Mouse (Mus musculus): ENCODE results near the gene Pet100. TPM values are rescaled to one million over a fixed set of nuclear protein-coding genes. Genes with fewer than 3 reads are reported as not detected.

Gene Pet100
- polyA plus RNA-seq, 1 experiment from 2014 or later: 97.1 TPM

DNA sequence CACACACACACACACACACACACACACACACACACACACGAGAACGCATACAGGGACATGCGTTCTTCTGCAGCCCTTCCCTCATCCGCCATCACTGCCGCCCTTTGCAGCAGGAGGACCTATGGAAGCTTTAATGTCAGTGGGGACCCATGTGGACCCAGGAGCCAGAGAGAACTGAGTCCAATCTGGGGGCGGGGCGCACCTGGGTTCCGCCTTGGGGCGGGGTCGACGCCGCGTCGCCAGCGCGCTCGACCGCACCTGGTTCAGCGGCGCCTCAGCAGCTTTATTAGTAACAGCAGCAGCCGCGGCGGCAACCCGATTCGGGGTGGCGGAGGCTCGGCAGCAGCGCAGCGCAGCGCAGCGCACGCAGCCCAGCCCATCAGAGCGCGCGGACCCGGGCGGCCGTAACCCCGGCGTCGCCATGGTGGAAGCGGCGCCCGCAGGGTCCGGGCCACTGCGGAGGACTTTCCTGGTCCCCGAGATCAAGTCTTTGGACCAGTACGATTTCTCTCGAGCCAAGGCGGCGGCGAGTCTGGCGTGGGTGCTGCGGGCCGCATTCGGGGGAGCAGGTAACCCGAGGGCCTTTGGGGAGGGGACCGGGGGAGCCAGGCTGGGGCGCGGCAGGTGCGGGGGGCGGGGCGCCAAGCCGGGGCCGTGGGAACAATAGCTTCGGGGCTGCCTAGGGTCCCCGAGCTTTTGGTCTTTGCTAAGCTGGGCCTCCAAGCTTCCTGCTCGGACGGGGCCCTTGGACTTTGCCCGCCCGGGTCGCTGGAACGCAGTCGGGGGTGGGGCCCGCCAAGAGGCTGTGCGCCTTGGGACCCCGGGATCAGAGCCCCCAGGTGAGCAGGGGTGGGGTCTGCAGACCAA lies 33.7 kb upstream of the Pet100 start:
- peak; percentile 92 for ATAC-seq (ENCODE audit: low read depth)
- 0% methylated on average over 25 of the region's 77 CpGs for WGBS

GRCm38 (mm10) chr8:3588258-3588633 lies 33.1 kb upstream of the Pet100 start:
- H3K27ac ChIP-seq (replicated peaks; ENCODE audit: low read depth, low read length): no peak overlapping the region
- no peaks in the 10 kb centered on the region for H3K9me3 ChIP-seq (ENCODE audit: control insufficient read depth, low read length)
- peaks cover 3% of the 10 kb centered on the region; the same call in 1 of the 2 replicates for H3K4me1 ChIP-seq (ENCODE audit: control insufficient read depth, insufficient read depth, low read length)
- peak; percentile 24 for ATAC-seq (ENCODE audit: low read depth)
- no peaks in the 10 kb centered on the region for H3K27me3 ChIP-seq (replicated peaks; ENCODE audit: control insufficient read depth, insufficient read depth, low read length)
- H3K4me3 ChIP-seq (ENCODE audit: low read depth, low read length): peak overlapping the region; percentile 74
- H3K4me2 ChIP-seq (ENCODE audit: low read depth, low read length): peak overlapping the region; percentile 87
- DNase-seq (ENCODE audit: low spot score): no peak
- H3K36me3 ChIP-seq (ENCODE audit: control insufficient read depth, insufficient read depth, low read length): no peaks in the 10 kb centered on the region
- WGBS: 1% methylated on average over 11 of the region's 11 CpGs
- peak overlapping the region; percentile 77 for H3K9ac ChIP-seq (ENCODE audit: low read depth, low read length)

More for the DNA sequence above, 33.7 kb upstream of the Pet100 start:
- H3K9ac ChIP-seq (ENCODE audit: low read depth, low read length): peak overlapping the region; percentile 77
- peak overlapping the region; percentile 74 for H3K4me3 ChIP-seq (ENCODE audit: low read depth, low read length)
- H3K4me2 ChIP-seq (ENCODE audit: low read depth, low read length): peak overlapping the region; percentile 87
- H3K4me1 ChIP-seq (ENCODE audit: control insufficient read depth, insufficient read depth, low read length): peaks cover 3% of the 10 kb centered on the region; the same call in 1 of the 2 replicates
- H3K27me3 ChIP-seq (replicated peaks; ENCODE audit: control insufficient read depth, insufficient read depth, low read length): no peaks in the 10 kb centered on the region
- DNase-seq (ENCODE audit: low spot score): peak; percentile 84
- peak overlapping the region; percentile 19; the same call in 1 of the 2 replicates for H3K27ac ChIP-seq (replicated peaks; ENCODE audit: low read depth, low read length)
- H3K9me3 ChIP-seq (ENCODE audit: control insufficient read depth, low read length): no peaks in the 10 kb centered on the region
- H3K36me3 ChIP-seq (ENCODE audit: control insufficient read depth, insufficient read depth, low read length): no peaks in the 10 kb centered on the region

- Histone ChIP-seq H3K4me1 (ENCODE audit: control insufficient read depth, insufficient read depth, low read length) (no peaks in the 10 kb centered on the region), H3K4me3 (ENCODE audit: low read depth, low read length) (no peak overlapping the region), H3K9me3 (ENCODE audit: control insufficient read depth, low read length) (no peaks in the 10 kb centered on the region), H3K27me3 (replicated peaks; ENCODE audit: control insufficient read depth, insufficient read depth, low read length) (no peaks in the 10 kb centered on the region), H3K27ac (replicated peaks; ENCODE audit: low read depth, low read length) (no peak overlapping the region), H3K4me2 (ENCODE audit: low read depth, low read length) (no peak overlapping the region), H3K9ac (ENCODE audit: low read depth, low read length) (no peak overlapping the region), H3K36me3 (ENCODE audit: control insufficient read depth, insufficient read depth, low read length) (0 out of 2 replicates have a peak, but pooled peaks cover 3% of the 10 kb centered on the region)
- ATAC-seq (ENCODE audit: low read depth) (no peak), DNase-seq (ENCODE audit: low spot score) (no peak)
- 66% methylated on average over 3 of the region's 3 CpGs for WGBS
These were observed 27.9 kb upstream of the Pet100 start for GRCm38 (mm10) chr8:3593470-3593869.

GRCm38 (mm10) chr8:3594466-3594865 lies 26.9 kb upstream of the Pet100 start:
- Histone ChIP-seq H3K4me3 (ENCODE audit: low read depth, low read length) (no peak overlapping the region), H3K36me3 (ENCODE audit: control insufficient read depth, insufficient read depth, low read length) (0 out of 2 replicates have a peak, but pooled peaks cover 3% of the 10 kb centered on the region), H3K27me3 (replicated peaks; ENCODE audit: control insufficient read depth, insufficient read depth, low read length) (no peaks in the 10 kb centered on the region), H3K4me2 (ENCODE audit: low read depth, low read length) (no peak overlapping the region), H3K4me1 (ENCODE audit: control insufficient read depth, insufficient read depth, low read length) (no peaks in the 10 kb centered on the region), H3K9ac (ENCODE audit: low read depth, low read length) (no peak overlapping the region), H3K9me3 (ENCODE audit: control insufficient read depth, low read length) (no peaks in the 10 kb centered on the region), H3K27ac (replicated peaks; ENCODE audit: low read depth, low read length) (no peak overlapping the region)
- 86% methylated on average over 2 of the region's 2 CpGs for WGBS
- ATAC-seq (ENCODE audit: low read depth) (no peak), DNase-seq (ENCODE audit: low spot score) (no peak)

DNA sequence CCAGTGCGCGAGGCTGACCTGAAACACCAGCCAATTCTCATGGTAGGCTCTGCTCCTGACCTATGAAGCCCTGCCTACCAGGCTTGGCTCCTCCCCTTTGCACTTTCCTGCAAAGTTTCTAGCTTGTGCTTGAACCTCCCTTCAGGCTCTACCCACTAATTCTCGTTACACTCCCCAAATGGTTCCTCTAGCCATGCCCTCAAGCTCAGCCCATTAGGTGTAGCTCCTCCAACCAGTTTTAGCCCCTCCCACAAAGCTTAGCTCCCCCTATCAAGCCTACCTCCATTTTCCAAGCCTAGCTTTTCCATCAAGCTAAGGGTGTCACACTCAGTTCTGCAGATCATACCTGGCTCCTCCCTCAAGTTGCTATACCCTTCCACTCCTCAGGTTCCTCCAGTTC lies 23.3 kb upstream of the Pet100 start:
- no peak overlapping the region for H3K9ac ChIP-seq (ENCODE audit: low read depth, low read length)
- no peaks in the 10 kb centered on the region for H3K4me1 ChIP-seq (ENCODE audit: control insufficient read depth, insufficient read depth, low read length)
- no peak overlapping the region for H3K27ac ChIP-seq (replicated peaks; ENCODE audit: low read depth, low read length)
- H3K4me3 ChIP-seq (ENCODE audit: low read depth, low read length): no peak overlapping the region
- no peaks in the 10 kb centered on the region for H3K9me3 ChIP-seq (ENCODE audit: control insufficient read depth, low read length)
- no peak overlapping the region for H3K4me2 ChIP-seq (ENCODE audit: low read depth, low read length)
- 0 out of 2 replicates have a peak, but pooled peaks cover 3% of the 10 kb centered on the region for H3K36me3 ChIP-seq (ENCODE audit: control insufficient read depth, insufficient read depth, low read length)
- no peaks in the 10 kb centered on the region for H3K27me3 ChIP-seq (replicated peaks; ENCODE audit: control insufficient read depth, insufficient read depth, low read length)
- no peak for DNase-seq (ENCODE audit: low spot score)
- WGBS: 88% methylated on average over 3 of the region's 3 CpGs
- no peak for ATAC-seq (ENCODE audit: low read depth)

DNA sequence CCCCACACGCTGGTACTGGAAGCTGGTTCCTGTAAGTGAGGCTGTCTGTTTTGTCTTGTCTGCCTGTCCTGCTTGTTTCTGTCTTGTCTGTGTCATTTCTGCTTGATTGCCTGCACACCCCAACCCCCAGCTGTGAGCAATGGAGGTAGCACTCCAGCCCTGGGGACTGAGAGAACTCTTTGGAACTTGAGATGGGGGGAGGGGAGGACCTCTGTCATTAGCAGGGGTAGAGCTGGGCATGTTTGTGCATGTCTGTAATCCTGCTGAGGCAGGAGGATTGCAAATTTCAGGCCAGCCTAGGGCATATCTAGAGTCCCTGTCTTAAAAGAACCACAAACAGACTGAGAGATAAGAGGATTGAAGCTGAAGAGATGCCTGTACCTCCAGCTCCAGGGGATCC lies 22.1 kb upstream of the Pet100 start:
- DNase-seq (ENCODE audit: low spot score) (no peak), ATAC-seq (ENCODE audit: low read depth) (no peak)
- Histone ChIP-seq H3K9ac (ENCODE audit: low read depth, low read length) (no peak overlapping the region), H3K36me3 (ENCODE audit: control insufficient read depth, insufficient read depth, low read length) (0 out of 2 replicates have a peak, but pooled peaks cover 3% of the 10 kb centered on the region), H3K4me1 (ENCODE audit: control insufficient read depth, insufficient read depth, low read length) (no peaks in the 10 kb centered on the region), H3K9me3 (ENCODE audit: control insufficient read depth, low read length) (no peaks in the 10 kb centered on the region), H3K27ac (replicated peaks; ENCODE audit: low read depth, low read length) (no peak overlapping the region), H3K4me3 (ENCODE audit: low read depth, low read length) (no peak overlapping the region), H3K27me3 (replicated peaks; ENCODE audit: control insufficient read depth, insufficient read depth, low read length) (no peaks in the 10 kb centered on the region), H3K4me2 (ENCODE audit: low read depth, low read length) (no peak overlapping the region)
- 47% methylated on average over 1 of the region's 1 CpGs for WGBS

GRCm38 (mm10) chr8:3600401-3600800 lies 20.9 kb upstream of the Pet100 start:
- Histone ChIP-seq H3K4me1 (ENCODE audit: control insufficient read depth, insufficient read depth, low read length) (no peaks in the 10 kb centered on the region), H3K4me2 (ENCODE audit: low read depth, low read length) (no peak overlapping the region), H3K36me3 (ENCODE audit: control insufficient read depth, insufficient read depth, low read length) (0 out of 2 replicates have a peak, but pooled peaks cover 3% of the 10 kb centered on the region), H3K4me3 (ENCODE audit: low read depth, low read length) (no peak overlapping the region), H3K27ac (replicated peaks; ENCODE audit: low read depth, low read length) (no peak overlapping the region), H3K27me3 (replicated peaks; ENCODE audit: control insufficient read depth, insufficient read depth, low read length) (no peaks in the 10 kb centered on the region), H3K9ac (ENCODE audit: low read depth, low read length) (no peak overlapping the region), H3K9me3 (ENCODE audit: control insufficient read depth, low read length) (no peaks in the 10 kb centered on the region)
- DNase-seq (ENCODE audit: low spot score): no peak
- 80% methylated on average over 6 of the region's 6 CpGs for WGBS
- ATAC-seq (ENCODE audit: low read depth): no peak

DNA sequence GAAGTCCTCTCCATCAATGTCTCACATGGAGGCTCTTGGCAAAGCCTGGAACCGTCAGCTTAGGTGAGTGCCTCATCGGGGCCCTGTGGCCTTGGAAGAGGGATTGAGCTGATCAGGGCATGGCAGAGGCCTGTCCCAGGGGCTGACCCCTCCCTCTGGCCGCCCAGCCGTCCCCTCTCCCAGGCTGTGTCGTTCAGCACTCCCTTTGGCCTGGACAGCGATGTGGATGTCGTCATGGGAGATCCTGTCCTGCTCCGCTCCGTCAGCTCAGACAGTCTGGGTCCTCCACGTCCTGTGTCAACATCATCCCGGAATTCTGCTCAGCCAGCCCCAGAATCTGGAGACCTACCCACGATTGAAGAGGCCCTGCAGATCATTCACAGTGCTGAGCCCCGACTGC lies 17.9 kb upstream of the Pet100 start:
- Histone ChIP-seq H3K4me2 (ENCODE audit: low read depth, low read length) (no peak overlapping the region), H3K27me3 (replicated peaks; ENCODE audit: control insufficient read depth, insufficient read depth, low read length) (no peaks in the 10 kb centered on the region), H3K9ac (ENCODE audit: low read depth, low read length) (no peak overlapping the region), H3K4me3 (ENCODE audit: low read depth, low read length) (no peak overlapping the region), H3K36me3 (ENCODE audit: control insufficient read depth, insufficient read depth, low read length) (peaks cover 8% of the 10 kb centered on the region; the same call in 1 of the 2 replicates), H3K4me1 (ENCODE audit: control insufficient read depth, insufficient read depth, low read length) (no peaks in the 10 kb centered on the region), H3K27ac (replicated peaks; ENCODE audit: low read depth, low read length) (no peak overlapping the region), H3K9me3 (ENCODE audit: control insufficient read depth, low read length) (no peaks in the 10 kb centered on the region)
- WGBS: 74% methylated on average over 13 of the region's 13 CpGs
- ATAC-seq (ENCODE audit: low read depth): no peak
- no peak for DNase-seq (ENCODE audit: low spot score)
